Mouse (Mus musculus): ENCODE results near the gene Gm20388.

Gm20388 gene

DNA sequence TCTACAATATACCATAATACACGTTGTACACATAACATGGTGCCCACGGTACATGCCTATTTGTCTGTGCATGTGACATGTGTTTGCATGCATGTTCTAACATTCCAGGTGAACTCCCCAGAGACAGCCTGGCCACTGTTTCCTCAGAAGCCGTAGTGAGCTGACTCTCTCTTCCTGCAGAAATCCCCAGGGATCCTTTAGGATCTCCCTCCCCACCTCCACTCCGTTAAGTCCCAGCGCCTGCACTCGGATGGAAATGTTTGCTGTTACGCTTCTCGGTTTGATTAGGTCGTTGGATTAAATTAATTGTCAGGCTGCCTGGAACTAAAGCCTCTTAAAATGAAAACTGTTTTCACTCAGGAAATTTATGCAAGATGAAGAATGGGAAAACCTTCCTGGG lies 4352.4 kb downstream of the Gm20388 start:
- no peak for DNase-seq (ENCODE audit: low spot score in 2 of 2)

DNA sequence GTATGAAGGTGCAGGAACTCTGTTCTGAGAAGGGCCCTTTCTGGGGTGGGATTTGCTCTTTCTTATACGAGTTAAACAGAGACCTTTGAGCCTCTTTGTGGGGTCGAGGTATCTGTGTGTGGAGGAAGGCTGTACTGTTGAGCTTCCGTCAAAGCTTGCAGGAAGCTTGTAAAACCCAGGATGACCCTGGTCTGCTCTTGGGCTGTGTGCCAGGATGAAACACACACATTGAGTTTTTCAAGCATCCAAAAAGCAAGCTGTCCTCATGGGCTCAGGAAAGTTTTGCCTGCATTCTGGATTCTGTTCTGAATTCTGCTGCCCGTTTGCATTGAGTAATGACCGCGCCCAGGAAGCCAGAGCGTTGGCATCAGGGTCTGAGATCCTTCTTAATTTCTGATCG lies 4353.4 kb downstream of the Gm20388 start:
- DNase-seq (ENCODE audit: low spot score in 2 of 2), result no peak

GRCm38 (mm10) chr8:124264671-124265070 lies 4354.0 kb downstream of the Gm20388 start:
- DNase-seq (ENCODE audit: low spot score in 2 of 2), result no peak

DNA sequence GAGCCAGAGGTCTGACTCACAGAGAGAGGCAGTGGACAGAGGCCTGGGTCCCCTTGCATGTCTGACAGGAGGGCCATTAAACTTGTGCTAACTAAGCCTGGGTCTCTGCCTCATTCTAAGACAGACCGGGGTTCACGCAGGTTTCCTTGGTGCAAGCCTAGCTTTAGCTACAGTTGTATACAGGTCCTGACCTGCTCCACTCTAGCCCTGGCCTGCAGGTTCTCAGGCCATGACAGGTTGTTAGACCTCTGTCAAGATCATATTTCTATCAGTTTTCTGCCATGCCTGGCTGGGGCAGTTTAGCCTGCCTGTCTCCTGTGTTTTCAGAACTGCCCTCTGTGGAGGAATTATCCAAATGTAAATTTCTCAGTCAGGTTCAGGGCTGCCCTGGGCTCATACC lies 4354.5 kb downstream of the Gm20388 start:
- DNase-seq (ENCODE audit: low spot score in 2 of 2), result no peak

GRCm38 (mm10) chr8:124265798-124266197 lies 4355.2 kb downstream of the Gm20388 start:
- DNase-seq (ENCODE audit: low spot score in 2 of 2), result no peak

- no peak for DNase-seq (ENCODE audit: low spot score in 2 of 2)
These were observed 4356.6 kb downstream of the Gm20388 start for GRCm38 (mm10) chr8:124267206-124267605.

DNA sequence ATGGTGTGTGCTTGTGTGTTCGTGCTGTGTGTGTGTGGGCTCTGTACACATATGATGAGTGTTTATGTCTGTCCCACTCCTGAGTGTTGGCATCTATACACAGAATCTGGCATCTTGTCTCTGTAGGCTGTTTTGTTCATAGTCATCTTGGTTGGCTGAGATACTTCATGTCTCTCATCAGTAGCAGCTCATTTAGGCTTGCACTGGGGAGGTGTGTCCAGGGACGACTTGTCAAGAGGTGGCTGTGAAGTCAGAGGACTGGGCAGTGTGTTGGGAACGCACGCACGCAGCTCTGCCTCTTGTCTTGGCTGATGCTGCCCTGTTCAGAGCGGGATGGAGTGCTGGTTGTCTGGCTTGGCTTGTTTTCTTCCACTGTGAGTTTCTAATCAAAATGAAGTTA lies 4359.9 kb downstream of the Gm20388 start:
- no peak for DNase-seq (ENCODE audit: low spot score in 2 of 2)

- no peak for DNase-seq (ENCODE audit: low spot score in 2 of 2)
These were observed 4360.3 kb downstream of the Gm20388 start for GRCm38 (mm10) chr8:124270904-124271303.

DNA sequence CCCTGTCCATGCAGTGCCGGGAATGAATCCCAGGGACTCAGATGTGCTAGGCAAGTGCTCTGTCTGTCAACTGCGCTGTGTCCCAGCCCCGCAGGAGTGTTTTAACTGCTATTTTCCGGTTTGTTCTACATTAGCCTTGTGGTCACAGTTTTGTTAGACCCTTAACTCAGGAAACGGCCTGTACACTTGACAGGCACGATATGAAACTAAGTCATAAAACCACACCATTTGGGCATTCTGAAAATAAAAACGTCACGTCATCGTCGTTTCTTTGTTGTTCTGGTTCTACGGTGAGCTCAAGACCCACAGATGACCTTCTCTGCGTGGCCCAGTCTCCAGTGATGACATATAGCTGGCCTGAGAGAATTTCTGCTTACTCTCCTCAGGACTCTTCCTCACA lies 4360.9 kb downstream of the Gm20388 start:
- DNase-seq (ENCODE audit: low spot score in 2 of 2), result no peak

DNA sequence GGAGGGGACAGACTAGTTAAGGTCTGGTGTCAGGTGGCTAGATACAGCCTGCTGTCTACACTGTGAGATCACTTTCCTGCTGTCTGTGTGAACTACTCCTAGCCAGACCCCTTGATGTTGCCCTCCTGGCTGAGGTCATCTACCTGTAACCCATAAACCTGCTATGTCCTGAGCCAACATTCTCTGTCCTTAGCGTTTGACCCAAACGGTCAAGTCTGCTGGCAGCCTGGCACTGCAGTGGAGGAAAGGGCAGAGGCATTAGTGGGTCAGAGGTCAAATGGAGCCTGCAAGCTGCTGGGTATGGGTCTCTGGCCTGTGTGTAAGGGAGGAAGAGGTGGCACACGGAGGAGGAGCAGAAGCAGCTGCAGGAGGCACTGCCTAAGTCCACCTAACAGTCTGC lies 4362.2 kb downstream of the Gm20388 start:
- DNase-seq (ENCODE audit: low spot score in 2 of 2), result no peak

- no peak for DNase-seq (ENCODE audit: low spot score in 2 of 2)
These were observed 4363.1 kb downstream of the Gm20388 start for GRCm38 (mm10) chr8:124273606-124274218.

- no peak for DNase-seq (ENCODE audit: low spot score in 2 of 2)
These were observed 4363.9 kb downstream of the Gm20388 start for GRCm38 (mm10) chr8:124274441-124275120.

- no peak for DNase-seq (ENCODE audit: low spot score in 2 of 2)
These were observed 4364.9 kb downstream of the Gm20388 start for GRCm38 (mm10) chr8:124275377-124276071.

GRCm38 (mm10) chr8:124277951-124278910 lies 4367.6 kb downstream of the Gm20388 start:
- no peak for DNase-seq (ENCODE audit: low spot score in 2 of 2)

DNA sequence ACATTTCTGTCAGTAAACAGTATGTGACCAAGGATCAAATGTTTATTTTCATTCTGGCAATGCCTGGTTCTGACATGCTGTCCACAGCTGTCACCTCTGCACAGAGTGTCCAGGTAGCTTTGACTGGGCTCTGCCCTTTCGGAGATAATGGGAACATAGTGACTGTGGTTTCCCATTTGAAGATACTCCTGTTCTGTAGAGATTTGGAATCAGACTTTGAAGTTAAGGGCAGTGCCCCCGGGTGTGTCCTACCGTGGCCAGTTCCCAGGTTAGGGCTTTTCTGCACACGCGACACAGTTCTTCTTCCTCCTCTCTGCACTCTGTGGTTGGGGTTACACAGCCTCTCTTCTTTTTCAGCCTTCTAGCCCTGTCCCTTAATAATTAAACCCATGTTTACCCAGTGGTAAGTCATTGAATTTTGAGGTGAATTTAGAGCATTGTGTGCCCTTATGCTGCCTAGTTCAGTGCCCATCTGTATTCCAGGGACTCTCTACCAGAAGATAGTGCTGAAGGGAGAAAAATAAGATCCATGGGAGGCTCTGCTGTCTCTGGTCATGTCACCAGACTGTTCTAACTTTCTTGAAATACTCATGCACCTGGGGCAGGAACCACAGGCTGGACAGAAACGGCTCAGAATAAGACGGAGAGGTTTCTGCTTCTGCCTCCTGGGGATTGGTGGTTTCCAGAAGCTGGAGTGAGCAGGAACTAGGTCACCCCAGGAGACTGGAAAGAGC lies 4368.5 kb downstream of the Gm20388 start:
- no peak for DNase-seq (ENCODE audit: low spot score in 2 of 2)

DNA sequence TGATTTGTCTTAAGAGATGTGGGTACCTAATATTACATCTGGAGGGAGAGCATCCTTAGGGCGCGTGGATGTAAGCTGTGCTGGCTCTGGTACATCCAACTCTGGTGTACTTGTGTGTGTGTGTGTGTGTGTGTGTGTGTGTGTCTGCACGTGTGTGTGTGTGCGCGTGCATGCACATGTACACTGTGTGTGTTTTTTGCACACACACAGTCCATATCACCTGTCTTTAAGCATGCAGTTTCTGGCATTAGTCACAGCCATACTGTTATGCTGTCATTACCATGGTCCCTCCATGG lies 4369.0 kb downstream of the Gm20388 start:
- no peak for DNase-seq (ENCODE audit: low spot score in 2 of 2)

DNA sequence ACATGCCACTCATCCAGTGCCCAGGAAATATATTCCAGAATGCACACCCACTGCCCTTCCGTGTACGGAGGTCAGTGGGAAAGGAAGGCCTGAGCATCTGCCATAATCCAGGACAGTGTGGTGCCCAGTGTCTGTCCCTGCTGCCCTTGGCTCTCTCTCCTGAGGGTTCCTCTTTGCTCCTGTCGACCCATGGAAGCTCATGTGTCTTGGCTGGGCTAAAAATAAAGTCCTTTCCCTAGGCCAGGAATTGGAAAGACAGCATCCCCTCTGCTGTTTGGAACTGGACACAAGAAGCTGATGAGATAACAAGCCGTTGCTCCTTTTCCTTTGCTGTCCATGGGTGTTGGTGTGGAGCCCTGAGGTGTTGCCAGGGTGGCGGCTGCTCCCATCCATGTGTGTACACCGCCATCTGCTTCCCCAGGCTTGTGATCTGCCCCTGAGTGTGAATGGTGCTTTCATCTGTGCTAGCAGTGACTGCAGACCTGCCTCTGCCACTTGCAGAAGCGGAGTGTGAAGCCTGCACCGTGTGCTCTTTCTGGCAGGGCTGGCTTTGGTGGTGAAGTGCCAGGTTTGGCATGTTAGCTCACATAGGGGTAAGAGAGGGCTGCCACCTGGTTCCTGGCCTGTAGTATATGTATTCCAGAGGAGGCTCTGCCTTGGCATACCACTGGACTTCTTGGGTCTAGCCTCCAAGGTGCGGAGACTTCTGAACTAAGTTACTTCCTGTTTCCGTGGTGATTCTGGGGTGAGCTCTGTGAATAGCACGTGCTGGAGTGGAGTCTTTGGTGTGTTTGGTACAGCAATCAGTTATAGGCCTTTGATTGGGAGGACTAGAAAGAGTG lies 4371.3 kb downstream of the Gm20388 start:
- no peak for DNase-seq (ENCODE audit: low spot score in 2 of 2)

DNA sequence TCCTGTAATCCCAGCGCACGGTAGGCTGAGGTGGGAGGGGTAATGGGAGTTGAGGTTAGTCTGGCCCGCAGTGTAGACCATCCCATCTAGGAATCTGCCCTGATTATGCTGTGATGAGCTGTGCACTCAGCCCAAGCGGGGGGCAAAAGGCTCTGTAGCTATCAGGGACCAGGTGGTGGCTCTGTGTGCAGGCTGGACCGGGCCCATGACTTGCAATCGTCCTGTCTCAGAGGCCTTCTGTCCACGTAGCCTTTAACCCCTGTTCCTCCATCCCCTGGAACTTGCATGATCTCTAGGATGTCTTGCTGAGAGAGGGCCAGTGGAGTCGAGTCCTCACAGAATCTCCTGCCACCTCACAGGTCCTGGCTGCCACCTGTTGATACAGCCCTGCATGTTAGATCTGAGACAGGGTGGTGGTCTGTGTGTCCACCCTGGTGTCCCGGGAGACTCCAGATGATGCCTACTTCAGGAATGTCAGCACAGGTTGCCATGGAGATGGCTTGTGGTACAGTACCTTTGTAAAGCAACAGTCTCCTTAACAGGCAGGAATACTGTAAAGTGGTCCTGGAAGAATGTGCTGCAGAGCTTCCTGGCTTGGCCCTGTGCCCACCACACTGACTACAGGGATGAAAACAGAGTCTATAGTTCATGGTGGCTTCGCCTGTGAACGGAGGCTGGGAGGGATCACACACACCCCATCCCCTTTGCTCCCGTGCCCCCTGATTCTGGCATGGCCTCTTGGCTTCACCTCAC lies 4372.4 kb downstream of the Gm20388 start:
- DNase-seq (ENCODE audit: low spot score in 2 of 2), result no peak

GRCm38 (mm10) chr8:124283644-124284332 lies 4373.1 kb downstream of the Gm20388 start:
- DNase-seq (ENCODE audit: low spot score in 2 of 2), result no peak

Data from frontal cortex, postnatal 25 days (tissue).